Mouse (Mus musculus) WW6 (cell line): ENCODE measurements around the gene Lta.

Source experiments
- DNase-seq: peaks from one replicate; pipeline ENCODE4 v3.0.0-alpha.2; 2013; ENCODE audit warnings: low read depth, low spot score

The Lta gene

DNA sequence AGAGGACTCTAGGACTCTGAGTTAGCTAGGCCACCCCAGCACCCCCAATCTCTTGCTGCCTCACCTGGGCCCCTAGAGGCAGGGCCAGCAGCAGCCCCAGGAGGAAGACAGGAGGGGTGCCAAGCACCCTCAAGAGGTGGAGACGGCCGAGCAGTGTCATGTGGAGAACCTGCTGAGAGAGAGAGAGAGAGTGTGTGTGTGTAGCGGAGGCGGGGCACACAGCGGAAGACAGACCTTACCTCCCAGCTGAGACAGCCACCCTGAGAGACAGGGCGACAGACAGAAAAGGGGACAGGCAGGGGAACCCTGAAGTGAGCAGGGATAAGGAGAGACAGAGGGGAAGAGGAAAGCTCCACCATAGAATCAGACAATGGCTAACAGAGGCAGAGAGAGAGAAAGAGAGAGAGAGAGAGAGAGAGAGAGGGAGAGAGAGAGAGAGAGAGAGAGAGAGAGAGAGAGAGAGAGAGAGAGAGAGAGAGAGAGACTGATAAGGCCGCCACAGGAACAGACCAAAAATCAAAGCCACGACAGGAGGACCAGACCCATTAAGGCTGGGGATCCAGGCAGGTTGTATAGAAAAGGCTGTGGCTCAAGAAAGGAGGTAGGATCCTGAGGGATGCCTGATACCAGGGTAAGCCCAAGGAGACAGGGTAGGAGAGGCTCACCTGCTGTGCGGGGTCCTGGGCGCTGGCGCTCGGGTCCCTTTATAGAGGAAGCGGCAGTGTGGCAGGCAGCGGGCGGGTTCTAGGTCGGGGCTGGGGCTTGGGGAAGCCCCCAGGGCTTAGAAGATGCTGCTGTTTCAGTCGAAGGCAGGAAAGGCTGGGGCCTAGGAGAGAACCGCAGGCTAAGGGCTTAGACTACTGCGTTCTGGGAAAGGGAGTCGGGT lies at the start of gene Lta:
Lta (minus strand) TSS at position 858 of the 886 bp plus-strand sequence.
- no peak for DNase-seq

- DNase-seq, result no peak
These were observed 49.3 kb upstream of the Lta start for GRCm38 (mm10) chr17:35254241-35255098.

DNA sequence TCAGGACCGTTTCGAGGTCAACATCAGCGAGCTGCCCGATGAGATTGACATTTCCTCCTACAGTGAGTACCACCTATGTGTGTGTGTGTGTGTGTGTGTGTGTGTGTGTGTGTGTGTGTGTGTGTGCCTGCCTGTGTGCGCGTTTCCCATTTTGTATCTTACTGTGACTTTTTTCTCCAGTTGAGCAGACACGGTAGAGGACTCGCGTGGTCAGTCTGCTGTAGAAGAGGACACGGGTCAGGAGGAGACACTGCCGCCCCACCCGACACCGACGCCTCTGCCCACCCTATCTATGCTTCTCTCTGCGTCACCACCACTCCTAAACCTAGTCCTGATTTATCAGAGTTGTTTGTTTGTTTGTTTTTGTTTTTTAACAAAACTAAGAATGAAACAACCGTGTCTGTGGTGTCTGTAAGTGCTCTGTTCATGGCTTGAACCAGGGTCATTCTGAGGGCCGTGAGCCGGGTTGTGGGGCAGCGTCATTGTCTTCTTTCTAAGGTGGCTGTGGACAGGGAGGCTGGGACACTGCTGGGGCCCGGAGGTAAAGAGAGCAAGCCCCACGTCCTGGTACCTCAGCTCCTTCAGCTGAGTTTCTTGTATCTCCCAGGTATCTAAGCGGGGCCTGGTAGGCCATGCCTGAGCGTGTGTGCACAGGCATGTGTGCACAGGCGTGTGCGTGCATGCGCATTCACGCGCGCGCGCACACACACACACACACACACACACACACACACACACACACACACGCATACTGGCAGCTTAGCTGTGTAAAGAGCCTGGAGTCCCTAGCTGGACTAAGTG lies 48.3 kb upstream of the Lta start:
- no peak for DNase-seq

DNA sequence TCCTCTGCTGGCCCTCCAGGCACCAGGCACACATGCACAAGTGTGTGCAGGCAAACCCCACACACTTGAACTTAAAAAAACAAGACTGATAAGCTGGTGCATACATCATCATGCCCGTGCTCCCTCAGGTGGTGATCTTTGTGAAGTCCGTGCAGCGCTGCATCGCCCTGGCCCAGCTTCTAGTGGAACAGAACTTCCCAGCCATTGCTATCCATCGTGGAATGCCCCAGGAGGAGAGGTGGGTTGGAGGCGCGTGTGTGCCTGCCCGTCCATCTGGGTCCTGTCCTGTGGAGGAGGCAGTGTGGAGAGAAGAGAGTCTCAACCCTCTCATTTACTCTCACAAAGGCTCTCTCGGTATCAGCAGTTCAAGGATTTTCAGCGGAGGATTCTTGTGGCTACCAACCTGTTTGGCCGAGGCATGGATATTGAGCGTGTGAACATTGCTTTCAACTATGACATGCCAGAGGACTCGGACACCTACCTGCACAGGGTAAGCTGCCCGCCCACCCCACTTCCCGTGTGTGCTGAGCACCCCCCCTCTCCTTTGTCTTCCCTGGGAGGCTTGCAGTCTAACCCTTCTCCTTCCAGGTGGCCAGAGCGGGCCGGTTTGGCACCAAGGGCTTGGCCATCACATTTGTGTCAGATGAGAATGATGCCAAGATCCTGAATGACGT lies 47.6 kb upstream of the Lta start:
- no peak for DNase-seq

GRCm38 (mm10) chr17:35251981-35252380 lies 46.8 kb upstream of the Lta start:
- DNase-seq, result no peak

- DNase-seq, result no peak
These were observed 46.1 kb upstream of the Lta start for GRCm38 (mm10) chr17:35251162-35251719.

GRCm38 (mm10) chr17:35250348-35251120 lies 45.4 kb upstream of the Lta start:
- no peak for DNase-seq

GRCm38 (mm10) chr17:35249451-35250197 lies 44.5 kb upstream of the Lta start:
- DNase-seq, result no peak

DNA sequence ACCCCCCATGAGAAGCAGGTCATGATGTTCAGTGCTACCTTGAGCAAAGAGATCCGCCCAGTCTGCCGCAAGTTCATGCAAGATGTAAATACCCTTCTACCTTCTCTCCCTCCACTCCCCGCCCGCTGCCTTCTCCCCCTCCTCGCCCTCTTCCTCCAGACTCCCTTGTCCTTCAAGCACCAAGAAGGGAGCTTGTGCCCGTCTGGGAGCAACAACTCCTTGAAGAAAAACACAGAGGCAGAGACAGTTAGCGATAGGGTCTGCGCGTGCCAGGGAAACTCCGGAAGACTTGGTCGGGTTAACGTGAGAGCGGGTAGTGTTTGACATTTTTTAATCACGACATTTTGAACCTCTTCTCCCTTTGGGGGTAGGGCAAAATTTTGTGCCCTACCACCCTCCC lies 43.8 kb upstream of the Lta start:
- DNase-seq, result no peak

DNA sequence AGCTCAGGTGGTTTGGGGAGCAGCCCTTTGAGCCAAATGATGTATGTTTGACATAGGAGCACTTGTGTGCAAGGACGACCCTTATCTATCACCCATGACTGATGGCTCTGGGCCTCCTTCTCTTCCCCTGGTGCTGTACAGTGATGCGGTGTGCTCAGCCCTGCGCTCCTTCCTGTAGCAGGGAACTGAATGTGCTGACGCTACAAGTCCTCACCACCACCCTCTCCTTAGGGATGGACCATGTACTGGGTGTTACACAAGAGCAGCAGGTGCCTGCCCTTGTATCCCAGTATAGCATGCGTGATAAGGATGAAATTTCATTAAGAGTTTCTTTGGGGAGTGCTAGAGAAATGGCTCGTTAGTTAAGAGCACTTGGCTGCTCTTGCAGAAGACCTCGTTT lies 42.0 kb upstream of the Lta start:
- no peak for DNase-seq

GRCm38 (mm10) chr17:35245731-35246623 lies 40.8 kb upstream of the Lta start:
- no peak for DNase-seq

DNA sequence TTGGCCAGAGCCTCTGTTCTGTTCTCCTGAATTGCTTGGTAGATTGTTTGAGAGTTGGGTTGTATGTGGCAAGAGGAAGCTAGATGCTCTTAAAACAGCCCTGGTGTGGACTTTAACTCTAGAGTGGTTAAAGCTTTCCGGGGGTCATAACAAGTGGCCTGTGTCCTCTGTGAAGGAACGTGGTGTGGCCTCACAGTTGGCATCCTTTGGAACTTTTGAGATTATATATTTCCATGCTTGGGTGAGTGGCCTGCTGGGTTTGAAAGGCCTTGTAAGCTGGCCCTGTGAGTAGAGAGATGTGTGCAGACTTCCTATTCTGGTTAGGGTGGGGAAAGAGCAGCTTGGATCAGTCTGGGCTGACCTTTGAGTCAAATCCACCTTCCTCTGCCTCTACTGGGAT lies 39.8 kb upstream of the Lta start:
- no peak for DNase-seq

- DNase-seq, result no peak
These were observed 37.9 kb upstream of the Lta start for GRCm38 (mm10) chr17:35243086-35243485.

DNA sequence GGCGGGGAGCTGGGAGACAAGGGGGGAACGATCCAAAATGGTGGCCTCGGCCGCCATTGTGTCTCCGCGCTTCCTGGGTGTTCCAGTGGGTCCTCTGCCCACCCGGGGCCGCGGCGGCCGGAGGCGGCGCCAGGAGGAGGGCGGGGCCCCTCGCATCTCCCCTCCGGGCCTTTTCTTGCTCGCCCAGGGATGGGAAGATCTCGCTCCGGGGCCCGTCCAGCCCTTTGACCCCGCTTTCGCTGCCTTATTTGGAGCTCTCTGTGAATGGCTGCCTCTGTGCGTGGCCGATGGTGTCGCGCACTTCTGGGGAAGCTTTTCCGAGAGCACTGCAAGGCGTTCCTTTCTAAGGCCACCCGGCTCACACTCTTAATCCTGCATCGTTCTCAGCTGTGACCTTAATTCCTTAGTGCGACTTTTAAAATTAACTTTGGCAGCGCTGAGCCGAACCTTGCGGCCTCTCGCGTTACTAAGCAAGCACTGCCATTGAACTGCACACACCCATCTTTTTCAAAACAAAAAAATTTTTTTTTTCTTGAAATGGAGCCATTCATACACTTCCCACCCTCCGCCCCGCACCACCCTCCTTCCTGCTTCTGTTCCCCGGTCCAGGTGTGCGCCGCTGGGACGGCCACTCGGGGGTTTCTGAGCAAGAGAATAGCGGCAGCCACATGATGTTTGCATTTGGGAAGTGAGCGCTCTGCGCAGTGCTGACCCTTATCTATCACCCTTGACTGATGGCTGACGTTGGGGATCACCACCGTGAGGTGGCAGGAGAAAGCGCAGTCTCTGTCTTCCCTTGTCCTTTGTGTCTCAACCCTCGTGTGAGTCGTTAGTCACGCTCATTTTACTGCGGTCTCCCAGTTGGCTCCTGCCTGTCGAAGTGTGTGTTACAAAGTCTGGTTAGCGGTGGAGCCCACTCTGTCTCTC lies 37.1 kb upstream of the Lta start:
- DNase-seq, result no peak

DNA sequence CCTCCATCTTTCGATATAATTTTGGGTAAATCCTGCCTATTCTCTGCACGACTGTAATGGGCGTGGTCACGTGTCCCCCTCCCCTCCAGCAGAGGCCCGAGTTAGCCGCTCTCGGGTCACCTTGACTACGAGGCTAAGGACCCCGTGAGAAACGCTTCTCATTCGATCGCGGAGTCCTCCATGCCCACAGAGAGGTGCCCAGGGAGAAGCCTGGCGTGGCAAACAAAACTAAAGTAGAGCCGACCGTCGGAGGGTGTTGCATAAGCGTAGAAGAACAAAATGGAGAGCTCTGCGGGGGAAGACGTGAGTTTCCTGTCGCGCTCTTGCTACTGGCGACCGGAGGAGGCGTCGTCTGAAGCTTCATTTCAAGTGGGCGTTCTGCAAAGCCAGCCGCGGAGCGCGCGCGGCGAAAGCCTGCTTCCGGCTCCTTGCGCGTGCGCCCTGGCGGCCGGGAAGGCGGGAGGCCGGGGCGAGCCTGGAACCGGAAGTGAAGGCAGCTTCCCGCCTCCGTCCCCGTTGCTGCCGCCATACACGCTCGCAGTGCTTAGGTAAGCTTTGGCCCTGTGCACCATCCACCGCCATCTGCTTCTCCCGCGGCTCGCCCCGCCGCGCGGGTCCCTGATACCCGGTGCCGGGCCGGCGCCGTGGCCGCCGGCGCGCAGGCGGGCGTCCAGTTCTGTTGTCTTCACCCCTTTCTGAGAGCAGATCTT lies 36.3 kb upstream of the Lta start, which contains the start of gene Ddx39b:
Ddx39b (plus strand) TSS at position 442 of the 710 bp plus-strand sequence.
- DNase-seq, result peak; percentile 82
